Mouse (Mus musculus) heart, adult 18-20 months (tissue): Measurements from ENCODE around the gene A530084C06Rik. TPM values are rescaled to one million over a fixed set of nuclear protein-coding genes. Genes with fewer than 3 reads are reported as not detected.

Experiments
- DNase-seq, 2 experiments: peaks; one replicate each; pipeline ENCODE4 v3.0.0; 2021 to 2022; ENCODE audit warnings: mixed read lengths in 1 of 2
- total RNA-seq, 2 experiments: library from RNA; stranded (reverse); gene quantifications; 2 replicates each; pipeline ENCODE4 v1.2.3; 2021

The A530084C06Rik gene
- total RNA-seq, 2 experiments from 2014 or later: not detected

GRCm38 (mm10) chr13:31543021-31543420, 16.1 kb downstream of the A530084C06Rik start:
- DNase-seq: no peak

- no peak for DNase-seq
Measured at GRCm38 (mm10) chr13:31534726-31535125, 24.4 kb downstream of the A530084C06Rik start.

- DNase-seq: no peak
Measured at GRCm38 (mm10) chr13:31531651-31532061, 27.5 kb downstream of the A530084C06Rik start.

GRCm38 (mm10) chr13:31531186-31531585, 27.9 kb downstream of the A530084C06Rik start:
- DNase-seq: no peak

- no peak for DNase-seq
Measured at GRCm38 (mm10) chr13:31524976-31525375, 34.2 kb downstream of the A530084C06Rik start.

- no peak for DNase-seq
Measured at GRCm38 (mm10) chr13:31518971-31519370, 40.2 kb downstream of the A530084C06Rik start.

GRCm38 (mm10) chr13:31518411-31518886, 40.7 kb downstream of the A530084C06Rik start:
- DNase-seq: peak; percentile 65 to 71

- no peak for DNase-seq
Measured at GRCm38 (mm10) chr13:31515261-31515660, 43.9 kb downstream of the A530084C06Rik start.

GRCm38 (mm10) chr13:31506494-31507167, 52.5 kb downstream of the A530084C06Rik start:
- DNase-seq: peak; percentile 12 to 14

Other genes starting within 250 kb of the A530084C06Rik start
- gene Foxq1, start 3.2 kb downstream of the A530084C06Rik start, total RNA-seq: under 1 TPM in 1 of 2 experiments, not detected in 1; 0.13 TPM
- gene Foxf2, start 66.5 kb upstream of the A530084C06Rik start, total RNA-seq: not detected
- 1 to 10 TPM; 3.3 to 4.2 TPM for gene Foxc1, start 247.3 kb upstream of the A530084C06Rik start, total RNA-seq